Mouse (Mus musculus) spleen, adult 12 weeks (tissue): Measurements from ENCODE around the gene Ccdc12.
A peak's percentile ranks its signal among the peaks of the same experiment; 100 is the strongest.

Experiments
- DNase-seq: peaks from one replicate; pipeline ENCODE4 v3.0.0; 2022; ENCODE audit warnings: low spot score

Gene Ccdc12

GRCm38 (mm10) chr9:110645219-110645618 lies 11.1 kb upstream of the Ccdc12 start:
- peak; percentile 22 for DNase-seq

GRCm38 (mm10) chr9:110649775-110650174 lies 6.5 kb upstream of the Ccdc12 start:
- no peak for DNase-seq

GRCm38 (mm10) chr9:110651931-110652722 lies 4.2 kb upstream of the Ccdc12 start:
- no peak for DNase-seq

GRCm38 (mm10) chr9:110652963-110653654 lies 3.2 kb upstream of the Ccdc12 start:
- no peak for DNase-seq

GRCm38 (mm10) chr9:110653655-110654461 lies 2.4 kb upstream of the Ccdc12 start, which contains the start of gene Nbeal2:
TSS of gene Nbeal2 (minus strand) at chr9:110654161.
- peak; percentile 84 for DNase-seq

- no peak for DNase-seq
Measured at GRCm38 (mm10) chr9:110654726-110655650, 1.3 kb upstream of the Ccdc12 start.

- DNase-seq: no peak
Measured at GRCm38 (mm10) chr9:110655651-110656007, 674 bp upstream of the Ccdc12 start.

GRCm38 (mm10) chr9:110657474-110658078 lies 1.3 kb downstream of the Ccdc12 start:
- DNase-seq: no peak

GRCm38 (mm10) chr9:110659521-110659920 lies 3.2 kb downstream of the Ccdc12 start:
- no peak for DNase-seq

GRCm38 (mm10) chr9:110660208-110660607 lies 3.9 kb downstream of the Ccdc12 start:
- no peak for DNase-seq

- DNase-seq: no peak
Measured at GRCm38 (mm10) chr9:110660856-110661612, 4.7 kb downstream of the Ccdc12 start.

- no peak for DNase-seq
Measured at GRCm38 (mm10) chr9:110662844-110663243, 6.5 kb downstream of the Ccdc12 start.

GRCm38 (mm10) chr9:110665912-110666311 lies 9.6 kb downstream of the Ccdc12 start:
- no peak for DNase-seq

- DNase-seq: no peak
Measured at GRCm38 (mm10) chr9:110666374-110666773, 10.1 kb downstream of the Ccdc12 start.

GRCm38 (mm10) chr9:110667219-110667836 lies 11.0 kb downstream of the Ccdc12 start:
- no peak for DNase-seq

- no peak for DNase-seq
Measured at GRCm38 (mm10) chr9:110668601-110669293, 12.4 kb downstream of the Ccdc12 start.

- no peak for DNase-seq
Measured at GRCm38 (mm10) chr9:110669785-110670184, 13.5 kb downstream of the Ccdc12 start.

GRCm38 (mm10) chr9:110672462-110673106 lies 16.3 kb downstream of the Ccdc12 start:
- DNase-seq: no peak
